Mouse (Mus musculus) liver, postnatal 0 days (tissue): ENCODE data around the gene Ric1. TPM values are rescaled to one million over a fixed set of nuclear protein-coding genes. Genes with fewer than 3 reads are reported as not detected.

Source experiments
- ATAC-seq: fragments of 200-750 bp; cut with Nextera tagmentation; 2 replicates; pipeline ENCODE4 v1.8.0; 2017; ENCODE audit warnings: mild to moderate bottlenecking, moderate library complexity
- DNase-seq: peaks from one replicate; pipeline ENCODE4 v3.0.0-alpha.2; 2016
- H3K27ac ChIP-seq: fragments of 300-500 bp; sonication (generic); 2 replicates; pipeline ENCODE4 v1.5.1; 2014; ENCODE audit warnings: antibody characterized with exemption, moderate library complexity, mild to moderate bottlenecking, low read depth
- H3K27me3 ChIP-seq: fragments of 300-500 bp; sonication (generic); 2 replicates; pipeline ENCODE4 v1.6.1; 2014; ENCODE audit warnings: low read length, control low read depth, mixed read lengths; ENCODE audit not compliant: insufficient read depth
- H3K36me3 ChIP-seq: fragments of 300-500 bp; sonication (generic); replicated peaks from 2 replicates; pipeline ENCODE4 v1.6.1; 2014; ENCODE audit warnings: mild to moderate bottlenecking, control low read depth, low read length, moderate library complexity, mixed read lengths; ENCODE audit not compliant: insufficient read depth
- H3K4me1 ChIP-seq: fragments of 300-500 bp; sonication (generic); 2 replicates; pipeline ENCODE4 v1.6.1; 2014; ENCODE audit warnings: antibody characterized with exemption, mild to moderate bottlenecking, control low read depth; ENCODE audit not compliant: insufficient read depth
- H3K4me2 ChIP-seq: fragments of 300-500 bp; sonication (generic); 2 replicates; pipeline ENCODE4 v1.6.1; 2014; ENCODE audit warnings: low read depth, mild to moderate bottlenecking, low read length, moderate library complexity, mixed read lengths
- H3K4me3 ChIP-seq: fragments of 300-500 bp; sonication (generic); 2 replicates; pipeline ENCODE4 v1.5.1; 2014; ENCODE audit warnings: low read depth, low read length
- H3K9ac ChIP-seq: fragments of 300-500 bp; sonication (generic); replicated peaks from 2 replicates; pipeline ENCODE4 v1.6.1; 2014; ENCODE audit warnings: mild to moderate bottlenecking, moderate library complexity
- H3K9me3 ChIP-seq: fragments of 300-500 bp; sonication (generic); 2 replicates; pipeline ENCODE4 v1.6.1; 2016; ENCODE audit warnings: mild to moderate bottlenecking, control low read depth, low read length, mixed read lengths
- CTCF ChIP-seq: sonication (generic); IDR thresholded peaks from 2 replicates; pipeline ENCODE4 v1.5.1; 2016; ENCODE audit warnings: antibody characterized with exemption, low read depth
- EP300 ChIP-seq: IDR thresholded peaks from 2 replicates; pipeline ENCODE4 v1.6.1; 2016; ENCODE audit warnings: antibody characterized with exemption, low read depth, mild to moderate bottlenecking
- WGBS: fragments of 180-500 bp; shearing (Covaris S2); extraction: QIAGEN DNeasy Blood & Tissue Kit; methylation state at CpG from one replicate; pipeline ENCODE4 v1.1.7; 2014; ENCODE audit not compliant: insufficient replicate concordance; 5-methylcytosine and 5-hydroxymethylcytosine counted together
- polyA plus RNA-seq: library from polyadenylated mRNA; unstranded; fragments of >200 nt; fragmentation: Nextera tagmentation; extraction: Ambion mirVana; gene quantifications from 2 replicates; pipeline ENCODE4 v1.2.1, GENCODE M21; 2015

The Ric1 gene
- polyA plus RNA-seq, 1 experiment from 2014 or later, result 7.8 TPM

GRCm38 (mm10) chr19:29603548-29604353 lies 81.7 kb downstream of the Ric1 start:
- DNase-seq (no peak), ATAC-seq (peak; percentile 25; the same call in 1 of the 2 replicates)
- H3K9ac ChIP-seq, result no peak overlapping the region
- H3K4me1 ChIP-seq, result no peaks in the 10 kb centered on the region
- peaks cover 44% of the 10 kb centered on the region for H3K36me3 ChIP-seq
- no peak overlapping the region for H3K4me2 ChIP-seq
- TF ChIP-seq EP300, result no peak
- no peak for TF ChIP-seq CTCF
- H3K9me3 ChIP-seq, result no peaks in the 10 kb centered on the region
- no peak overlapping the region for H3K4me3 ChIP-seq
- 73% methylated on average over 14 of the region's 14 CpGs for WGBS
- H3K27ac ChIP-seq, result no peak overlapping the region
- no peaks in the 10 kb centered on the region for H3K27me3 ChIP-seq

GRCm38 (mm10) chr19:29604653-29605052 lies 82.6 kb downstream of the Ric1 start:
- Histone ChIP-seq H3K4me3 (no peak overlapping the region), H3K4me1 (no peaks in the 10 kb centered on the region), H3K27me3 (no peaks in the 10 kb centered on the region), H3K27ac (no peak overlapping the region), H3K9me3 (no peaks in the 10 kb centered on the region), H3K9ac (no peak overlapping the region), H3K4me2 (no peak overlapping the region), H3K36me3 (peaks cover 37% of the 10 kb centered on the region)
- WGBS, result 88% methylated on average over 3 of the region's 3 CpGs
- DNase-seq (no peak), ATAC-seq (no peak)
- TF ChIP-seq CTCF, result no peak
- TF ChIP-seq EP300, result no peak

- DNase-seq (no peak), ATAC-seq (no peak)
- Histone ChIP-seq H3K9ac (no peak overlapping the region), H3K36me3 (peaks cover 32% of the 10 kb centered on the region), H3K9me3 (no peaks in the 10 kb centered on the region), H3K27me3 (no peaks in the 10 kb centered on the region), H3K4me3 (no peak overlapping the region), H3K27ac (no peak overlapping the region), H3K4me1 (no peaks in the 10 kb centered on the region), H3K4me2 (no peak overlapping the region)
- TF ChIP-seq EP300 (no peak), CTCF (no peak)
- WGBS, result 76% methylated on average over 4 of the region's 4 CpGs
Measured at GRCm38 (mm10) chr19:29607521-29607920, 85.4 kb downstream of the Ric1 start.

GRCm38 (mm10) chr19:29608212-29608611 lies 86.1 kb downstream of the Ric1 start:
- no peak overlapping the region for H3K4me3 ChIP-seq
- H3K4me1 ChIP-seq, result no peaks in the 10 kb centered on the region
- H3K27me3 ChIP-seq, result no peaks in the 10 kb centered on the region
- WGBS, result 61% methylated on average over 4 of the region's 4 CpGs
- H3K36me3 ChIP-seq, result peaks cover 33% of the 10 kb centered on the region
- H3K9me3 ChIP-seq, result no peaks in the 10 kb centered on the region
- H3K9ac ChIP-seq, result no peak overlapping the region
- no peak overlapping the region for H3K27ac ChIP-seq
- no peak for ATAC-seq
- TF ChIP-seq EP300, result no peak
- no peak for TF ChIP-seq CTCF
- DNase-seq, result no peak
- no peak overlapping the region for H3K4me2 ChIP-seq

- Histone ChIP-seq H3K9me3 (no peaks in the 10 kb centered on the region), H3K4me1 (no peaks in the 10 kb centered on the region), H3K27ac (0 out of 2 replicates have a peak overlapping the region, but pooled peaks have one; percentile 8), H3K27me3 (no peaks in the 10 kb centered on the region), H3K4me3 (no peak overlapping the region), H3K9ac (no peak overlapping the region), H3K36me3 (peaks cover 31% of the 10 kb centered on the region), H3K4me2 (no peak overlapping the region; the same call in 1 of the 2 replicates)
- 58% methylated on average over 10 of the region's 10 CpGs for WGBS
- DNase-seq (no peak), ATAC-seq (peak; percentile 73)
- TF ChIP-seq CTCF (no peak), EP300 (peak; percentile 73)
Measured at GRCm38 (mm10) chr19:29610907-29611306, 88.8 kb downstream of the Ric1 start.

- TF ChIP-seq CTCF, result no peak
- no peak for TF ChIP-seq EP300
- H3K27ac ChIP-seq, result no peak overlapping the region
- H3K9ac ChIP-seq, result no peak overlapping the region
- H3K9me3 ChIP-seq, result no peaks in the 10 kb centered on the region
- no peaks in the 10 kb centered on the region for H3K27me3 ChIP-seq
- peaks cover 34% of the 10 kb centered on the region for H3K36me3 ChIP-seq
- no peak overlapping the region for H3K4me3 ChIP-seq
- ATAC-seq (no peak), DNase-seq (no peak)
- H3K4me2 ChIP-seq, result no peak overlapping the region
- H3K4me1 ChIP-seq, result no peaks in the 10 kb centered on the region
- 59% methylated on average over 2 of the region's 2 CpGs for WGBS
Measured at GRCm38 (mm10) chr19:29612102-29612501, 90.0 kb downstream of the Ric1 start.
